Mouse (Mus musculus): Measurements from ENCODE around the gene Raet1e.

DNA sequence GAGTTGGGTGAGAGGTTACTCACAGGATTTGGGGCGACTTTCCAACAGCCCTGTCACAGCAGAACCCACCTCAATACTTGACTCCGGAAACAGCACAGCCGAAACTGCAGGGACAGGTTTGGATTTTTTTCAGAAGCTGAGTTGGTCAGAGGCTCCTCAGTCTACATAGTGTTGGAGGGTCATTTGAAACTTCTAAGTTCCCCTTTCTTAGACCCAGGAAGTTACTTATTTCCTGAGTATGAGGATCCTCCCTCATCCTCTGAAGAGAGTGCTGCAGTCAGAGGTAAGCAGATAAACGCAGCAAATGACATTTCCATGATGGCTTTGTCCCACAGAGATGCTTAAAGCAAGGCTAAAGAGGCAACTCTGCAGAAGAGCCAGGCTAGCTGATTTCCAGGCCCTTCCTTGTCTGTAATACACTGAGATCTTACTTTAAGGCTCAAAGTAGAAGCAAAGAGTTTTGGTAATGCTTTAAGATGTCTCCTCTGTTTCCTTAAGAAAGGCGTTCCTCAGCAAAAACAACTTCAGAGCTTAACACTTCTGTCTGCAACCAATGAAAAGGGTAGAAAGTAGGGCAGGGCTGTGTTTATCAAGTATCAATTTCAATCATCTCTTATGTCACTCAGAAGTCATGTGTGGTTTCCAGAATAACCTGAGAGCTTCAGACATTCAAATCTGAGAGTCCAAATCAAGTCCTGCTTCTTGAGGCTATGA is 144.1 kb downstream of the Raet1e start:
- no peak for TF ChIP-seq CTCF (IDR thresholded peaks at IDR 0.05; ENCODE audit: low read depth, low read length)
- no peak for TF ChIP-seq GATA1 (IDR thresholded peaks at IDR 0.05; ENCODE audit: borderline replicate concordance, low read length)
- no peak for TF ChIP-seq TAL1 (conservative IDR thresholded peaks at IDR 0.05; ENCODE audit: low read depth, low read length)
- no peak for TF ChIP-seq POLR2AphosphoS5 (IDR thresholded peaks at IDR 0.05; ENCODE audit: insufficient replicate concordance, low read depth, low read length)
